Mouse (Mus musculus) cerebellum, adult 9-10 months (tissue): ENCODE data around the gene Zfp972.
"Not testable (repeated sequence)": the region's sequence is repeated elsewhere in the genome, so short reads cannot be mapped to it uniquely, and the experiment has no call there.

Source experiments
- DNase-seq: peaks from one replicate; pipeline ENCODE4 v3.0.0; 2022

Zfp972 gene

DNA sequence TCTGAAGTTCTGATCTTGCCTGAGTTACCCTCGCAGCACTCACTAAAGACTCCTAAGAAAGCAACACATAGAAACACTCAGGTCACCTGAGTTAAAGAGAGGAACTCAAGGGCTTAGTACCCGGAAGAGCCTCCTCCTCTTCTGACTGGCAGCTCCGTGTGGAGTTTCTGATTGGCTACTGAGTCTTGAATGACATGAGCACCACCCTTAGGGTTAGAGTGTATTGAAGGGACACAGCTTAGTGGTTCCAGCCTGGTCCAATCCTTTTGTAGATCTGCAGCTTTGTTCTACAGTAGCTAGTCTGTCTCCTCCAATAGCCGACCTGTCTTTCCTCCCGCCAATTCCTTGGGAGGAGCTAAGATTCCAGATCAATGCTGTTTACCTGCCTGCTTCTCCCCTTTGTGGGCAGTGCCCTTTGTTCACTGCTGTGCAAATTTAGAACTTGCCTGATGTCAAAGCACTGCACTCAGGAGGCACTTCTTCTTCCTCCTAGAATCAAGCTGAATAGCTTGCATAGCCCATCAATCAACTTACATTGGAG is at the start of gene Zfp972:
Gene Zfp972 (minus strand): TSS at position 51 of the 541 bp plus-strand sequence.
- DNase-seq: not testable (repeated sequence)

DNA sequence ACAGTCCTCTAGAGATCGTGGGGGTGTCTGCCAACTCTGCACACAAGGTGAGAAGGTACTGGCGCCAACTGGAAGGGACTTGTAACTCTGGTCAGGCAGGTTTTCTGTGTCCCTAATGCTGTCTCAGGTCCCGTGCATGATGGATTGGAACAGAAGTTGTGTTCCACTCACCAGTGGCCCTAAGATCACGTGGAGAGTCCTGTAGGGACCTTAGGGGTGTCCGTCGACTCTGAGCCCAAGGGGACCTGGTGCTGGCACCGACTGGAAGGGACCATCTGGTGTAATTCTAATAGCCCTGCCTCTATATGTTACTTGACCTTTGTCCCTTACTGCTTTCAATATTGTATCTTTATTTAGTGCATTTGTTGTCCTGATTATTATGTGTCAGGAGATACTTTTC is 49.4 kb upstream of the Zfp972 start:
- not testable (repeated sequence) for DNase-seq

DNA sequence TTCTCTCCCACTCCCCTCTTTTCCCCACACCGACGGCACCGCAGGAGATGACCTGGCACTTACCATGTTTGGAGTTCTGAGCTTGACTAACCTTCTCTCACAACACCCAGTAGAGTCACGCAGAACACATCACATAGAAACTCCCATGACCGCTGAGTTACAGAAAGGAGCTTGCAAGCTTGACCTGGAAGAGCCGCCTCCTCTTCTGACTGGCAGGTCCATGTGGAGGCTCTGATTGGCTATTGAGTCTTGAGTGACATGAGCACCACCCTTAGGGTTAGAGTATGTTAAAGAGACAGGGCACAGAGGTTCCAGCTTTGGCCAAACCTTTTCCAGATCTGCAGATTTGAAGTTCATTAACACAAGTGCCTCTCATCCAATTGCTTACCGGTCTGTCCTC is 31.7 kb upstream of the Zfp972 start, which contains the start of gene Gm14326:
Gene Gm14326 (minus strand): TSS at position 153 of the 400 bp plus-strand sequence.
- DNase-seq: peak; percentile 97

DNA sequence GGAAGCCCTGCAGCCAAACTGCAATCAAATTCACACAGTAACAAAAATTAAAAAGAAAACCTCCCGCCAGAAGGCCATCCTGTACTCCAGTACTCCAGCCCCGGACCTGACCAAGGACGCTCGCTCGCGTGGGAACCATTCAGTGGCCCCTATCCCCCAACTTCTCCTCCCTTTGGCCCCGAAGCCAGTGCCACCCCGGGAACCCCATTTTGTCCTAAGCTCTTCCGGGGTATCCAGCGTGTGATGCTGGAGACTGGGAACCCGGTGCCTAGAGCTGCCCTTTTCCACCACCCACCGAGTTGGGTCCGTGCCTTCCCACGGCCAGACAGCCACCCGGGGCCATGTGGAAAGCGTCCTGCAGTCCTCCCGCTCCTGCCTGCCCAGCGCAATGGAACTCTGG is 31.3 kb upstream of the Zfp972 start:
- DNase-seq: peak; percentile 49

DNA sequence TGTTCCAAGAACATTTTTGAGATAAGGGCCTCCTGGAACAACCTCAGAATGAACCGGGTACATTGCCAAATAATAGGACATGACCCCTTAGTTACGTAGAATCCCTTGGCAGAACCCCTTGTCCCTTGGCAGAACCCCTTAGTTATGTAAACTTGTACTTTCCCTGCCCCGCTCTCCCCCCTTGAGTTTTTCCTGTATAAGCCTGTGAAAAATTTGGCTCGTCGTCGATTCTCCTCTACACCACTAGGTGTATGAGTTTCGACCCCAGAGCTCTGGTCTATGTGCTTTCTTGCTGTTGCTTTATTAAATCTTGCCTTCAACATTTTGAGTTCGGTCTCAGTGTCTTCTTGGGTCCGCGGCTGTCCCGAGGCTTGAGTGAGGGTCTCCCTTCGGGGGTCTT is 22.1 kb downstream of the Zfp972 start:
- not testable (repeated sequence) for DNase-seq

DNA sequence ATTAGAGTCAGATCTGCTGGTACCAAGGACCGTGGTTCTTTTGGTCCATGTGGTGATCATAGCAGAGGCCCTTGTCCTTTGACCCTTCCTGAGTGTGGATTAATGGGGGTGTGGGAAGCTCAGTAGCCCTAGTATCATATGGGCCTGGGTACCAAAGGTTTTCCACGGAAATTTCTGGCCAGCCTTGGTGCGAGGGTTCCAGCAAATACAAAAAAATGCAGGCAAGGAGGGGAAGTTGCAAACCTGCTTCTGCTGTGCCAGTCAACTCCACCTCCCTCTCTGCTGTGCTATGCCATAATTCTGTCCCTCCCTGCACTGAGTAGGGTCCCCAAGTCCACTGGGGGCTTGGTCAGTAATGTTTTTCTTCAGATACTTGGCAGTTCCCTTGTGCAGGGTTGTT is 27.2 kb downstream of the Zfp972 start:
- DNase-seq: not testable (repeated sequence)

DNA sequence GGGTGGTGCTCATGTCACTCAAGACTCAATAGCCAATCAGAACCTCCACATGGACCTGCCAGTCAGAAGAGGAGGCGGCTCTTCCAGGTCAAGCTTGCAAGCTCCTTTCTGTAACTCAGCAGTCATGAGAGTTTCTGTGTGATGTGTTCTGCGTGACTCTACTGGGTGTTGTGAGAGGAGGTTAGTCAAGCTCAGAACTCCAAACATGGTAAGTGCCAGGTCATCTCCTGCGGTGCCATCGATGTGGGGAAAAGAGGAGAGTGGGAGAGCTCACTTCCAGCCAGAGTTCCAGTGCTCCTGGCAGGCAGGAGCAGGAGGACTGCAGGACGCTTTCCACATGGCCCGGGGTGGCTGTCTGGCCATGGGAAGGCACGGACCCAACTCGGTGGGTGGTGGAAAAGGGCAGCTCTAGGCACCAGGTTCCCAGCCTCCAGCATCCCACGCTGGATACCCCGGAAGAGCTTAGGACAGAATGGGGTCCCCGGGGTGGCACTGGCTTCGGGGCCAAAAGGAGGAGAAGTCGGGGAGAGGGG is 28.3 kb downstream of the Zfp972 start, which contains the start of gene Gm14327:
Gene Gm14327 (plus strand): TSS at position 51 of the 533 bp plus-strand sequence.
- DNase-seq: peak; percentile 1

DNA sequence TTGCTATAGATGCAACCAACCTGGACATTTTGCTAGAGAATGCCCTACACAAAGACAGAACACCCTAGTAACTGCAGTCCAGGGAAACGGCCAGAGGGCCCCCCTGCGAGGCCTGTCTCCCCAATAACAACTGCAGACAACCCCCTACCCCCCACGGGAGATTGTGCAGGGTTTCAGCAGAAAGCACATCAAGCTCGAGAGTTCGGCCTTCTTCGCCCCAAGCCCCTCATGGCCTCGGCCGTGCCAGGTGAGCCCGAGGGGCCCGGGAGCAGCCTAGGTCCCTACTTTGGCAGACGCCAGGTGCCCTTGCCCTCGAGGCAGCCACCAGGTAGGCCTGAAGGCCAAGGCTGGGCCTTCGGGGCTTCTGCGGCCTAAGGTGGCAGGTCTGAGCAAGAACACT is 37.7 kb downstream of the Zfp972 start:
- DNase-seq: not testable (repeated sequence)

DNA sequence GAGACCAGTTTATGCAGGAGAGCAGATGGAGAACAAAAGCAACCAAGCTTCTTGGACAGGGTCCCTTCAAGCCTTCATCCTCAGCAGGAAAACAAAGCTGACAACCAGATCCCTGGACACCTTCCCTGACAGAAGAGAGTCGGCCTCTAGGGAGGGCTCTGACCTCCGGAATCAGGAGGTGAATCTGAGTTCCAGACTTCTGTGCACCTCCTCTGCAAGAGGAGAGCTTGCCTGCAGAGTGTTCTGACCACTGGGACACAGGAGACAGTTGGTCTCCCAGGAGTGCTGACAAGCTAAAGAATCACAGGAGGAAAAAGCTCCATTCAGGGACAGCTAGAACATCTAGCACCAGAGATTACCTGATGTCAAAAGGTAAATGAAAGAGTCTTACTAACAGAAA is 63.2 kb downstream of the Zfp972 start:
- not testable (repeated sequence) for DNase-seq
